In genomic region chr11:108214521-108215223, GRCm38 (mm10) we compare ENCODE assay signal across 9 mouse cellular contexts.
DNase-seq lines count a peak whose midpoint lies in the region; ATAC-seq lines count a peak whose summit lies in the region.
"Had no signal": no experiment of that assay in that cellular context is flagged by ENCODE, and none has a peak within 500 bp of the region (broad histone marks: within the 10 kb centered on the region; RNA-seq: fewer than 3 reads in every experiment).

No protein-coding gene starts in this region.

- no peak overlapping the region for H3K4me3 ChIP-seq in kidney, embryonic 15.5 days (replicated peaks)
- H3K4me3 ChIP-seq in limb, embryonic 13.5 days: no peak overlapping the region
- no peak overlapping the region for H3K4me3 ChIP-seq in forebrain, embryonic 11.5 days (ENCODE audit: low read depth, low read length)

- H3K27ac ChIP-seq in kidney, embryonic 15.5 days: peak overlapping the region; percentile 41; the same call in 1 of the 2 replicates
- H3K27ac ChIP-seq in limb, embryonic 13.5 days: peak overlapping the region; percentile 61
- no peak overlapping the region for H3K27ac ChIP-seq in forebrain, embryonic 11.5 days (ENCODE audit: low read depth, low read length)

- 76% methylated on average over 11 of the region's 11 CpGs for WGBS in kidney, embryonic 15.5 days
- 80% methylated on average over 11 of the region's 11 CpGs for WGBS in limb, embryonic 13.5 days
- WGBS in forebrain, embryonic 11.5 days: 88% methylated on average over 11 of the region's 11 CpGs

- H3K36me3 ChIP-seq in kidney, embryonic 15.5 days: no peaks in the 10 kb centered on the region
- no peaks in the 10 kb centered on the region for H3K36me3 ChIP-seq in limb, embryonic 13.5 days
- H3K36me3 ChIP-seq in forebrain, embryonic 11.5 days (ENCODE audit: control insufficient read depth, insufficient read depth, low read length): no peaks in the 10 kb centered on the region

- ATAC-seq in kidney, embryonic 15.5 days (replicated peaks; ENCODE audit: low FRiP score): no peak
- ATAC-seq in limb, embryonic 13.5 days (ENCODE audit: low FRiP score, low read depth): no peak
- no peak for ATAC-seq in forebrain, embryonic 11.5 days (replicated peaks; ENCODE audit: low FRiP score)

- no peaks in the 10 kb centered on the region for H3K27me3 ChIP-seq in kidney, embryonic 15.5 days
- H3K27me3 ChIP-seq in limb, embryonic 13.5 days: no peaks in the 10 kb centered on the region
- H3K27me3 ChIP-seq in forebrain, embryonic 11.5 days (ENCODE audit: control insufficient read depth, insufficient read depth, low read length): no peaks in the 10 kb centered on the region

- H3K9me3 ChIP-seq in kidney, embryonic 15.5 days (replicated peaks): no peaks in the 10 kb centered on the region
- no peaks in the 10 kb centered on the region for H3K9me3 ChIP-seq in limb, embryonic 13.5 days
- no peaks in the 10 kb centered on the region for H3K9me3 ChIP-seq in forebrain, embryonic 11.5 days (ENCODE audit: control insufficient read depth, low read length)

- no peak overlapping the region for H3K4me2 ChIP-seq in kidney, embryonic 15.5 days
- peak overlapping the region; percentile 43 for H3K4me2 ChIP-seq in limb, embryonic 13.5 days (replicated peaks)
- no peak overlapping the region for H3K4me2 ChIP-seq in forebrain, embryonic 11.5 days (ENCODE audit: low read depth, low read length, severe bottlenecking)
- H3K4me2 ChIP-seq: liver, embryonic 11.5 days had no signal

- peaks cover 44% of the 10 kb centered on the region for H3K4me1 ChIP-seq in kidney, embryonic 15.5 days
- H3K4me1 ChIP-seq in limb, embryonic 13.5 days: peaks cover 63% of the 10 kb centered on the region
- H3K4me1 ChIP-seq in forebrain, embryonic 11.5 days (replicated peaks; ENCODE audit: control insufficient read depth, insufficient read depth, low read length): no peaks in the 10 kb centered on the region

- H3K9ac ChIP-seq in kidney, embryonic 15.5 days: no peak overlapping the region
- H3K9ac ChIP-seq in limb, embryonic 13.5 days: 0 out of 2 replicates have a peak overlapping the region, but pooled peaks have one; percentile 5
- H3K9ac ChIP-seq in forebrain, embryonic 11.5 days (ENCODE audit: low read length): no peak overlapping the region

- DNase-seq in kidney, adult 9 months: no peak
- DNase-seq in B cell, adult 2 months: peak; percentile 13 to 29
- peak; percentile 17 for DNase-seq in T-cell, adult 2 months (ENCODE audit: low spot score)
- no peak for DNase-seq in forebrain, embryonic 11.5 days (ENCODE audit: low spot score)
- DNase-seq in adrenal gland, adult 8-10 months: no peak
- DNase-seq in right cerebral cortex, postnatal 25 days: no peak

Comparison
In these comparisons a context has a peak if more than half of its experiments do, and no peak if none do; other contexts are left out.
1. DNase-seq: peak in B cell, adult 2 months (2 of 2) and T-cell, adult 2 months (single experiment); none in kidney, adult 9 months (single experiment), forebrain, embryonic 11.5 days (single experiment), adrenal gland, adult 8-10 months (single experiment) and right cerebral cortex, postnatal 25 days (single experiment).